Mouse (Mus musculus): Measurements from ENCODE around the gene Ulk4. TPM values are rescaled to one million over a fixed set of nuclear protein-coding genes. Genes with fewer than 3 reads are reported as not detected.
A peak's percentile ranks its signal among the peaks of the same experiment; 100 is the strongest.

The Ulk4 gene
- polyA plus RNA-seq, 1 experiment from 2014 or later: 167 TPM

DNA sequence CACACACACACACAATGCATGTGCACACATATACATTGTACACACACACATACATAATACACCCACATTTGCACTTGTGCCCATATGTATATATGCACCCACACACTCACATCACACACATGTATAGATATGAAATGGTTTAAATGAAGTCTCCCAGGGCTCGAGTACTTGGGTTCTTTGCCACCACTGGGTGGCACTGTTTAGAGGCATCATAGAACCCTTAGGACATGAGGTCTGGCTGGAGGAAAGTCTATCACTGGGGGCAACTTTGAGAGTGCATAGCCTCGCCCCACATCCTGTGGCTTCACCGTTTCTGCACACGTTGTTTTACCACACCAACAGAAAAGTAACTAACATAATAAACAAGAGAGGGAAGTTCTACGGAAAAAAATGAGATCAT is 114.2 kb downstream of the Ulk4 start:
- Histone ChIP-seq H3K27ac (no peak overlapping the region), H3K9ac (no peak overlapping the region), H3K4me2 (replicated peaks) (no peak overlapping the region), H3K27me3 (no peaks in the 10 kb centered on the region), H3K9me3 (no peaks in the 10 kb centered on the region), H3K4me1 (0 out of 2 replicates have a peak, but pooled peaks cover 4% of the 10 kb centered on the region), H3K4me3 (no peak overlapping the region), H3K36me3 (0 out of 2 replicates have a peak, but pooled peaks cover 3% of the 10 kb centered on the region)
- no peak for ATAC-seq (ENCODE audit: low FRiP score, low read depth)
- WGBS: 48% methylated on average over 5 of the region's 5 CpGs

GRCm38 (mm10) chr9:121161818-121162565 is 115.0 kb downstream of the Ulk4 start:
- no peaks in the 10 kb centered on the region for H3K27me3 ChIP-seq
- WGBS: 89% methylated on average over 12 of the region's 12 CpGs
- no peak overlapping the region for H3K4me3 ChIP-seq
- H3K27ac ChIP-seq: no peak overlapping the region
- H3K36me3 ChIP-seq: 0 out of 2 replicates have a peak, but pooled peaks cover 3% of the 10 kb centered on the region
- no peak overlapping the region for H3K9ac ChIP-seq
- ATAC-seq (ENCODE audit: low FRiP score, low read depth): no peak
- H3K4me1 ChIP-seq: 0 out of 2 replicates have a peak, but pooled peaks cover 4% of the 10 kb centered on the region
- no peaks in the 10 kb centered on the region for H3K9me3 ChIP-seq
- H3K4me2 ChIP-seq (replicated peaks): no peak overlapping the region

DNA sequence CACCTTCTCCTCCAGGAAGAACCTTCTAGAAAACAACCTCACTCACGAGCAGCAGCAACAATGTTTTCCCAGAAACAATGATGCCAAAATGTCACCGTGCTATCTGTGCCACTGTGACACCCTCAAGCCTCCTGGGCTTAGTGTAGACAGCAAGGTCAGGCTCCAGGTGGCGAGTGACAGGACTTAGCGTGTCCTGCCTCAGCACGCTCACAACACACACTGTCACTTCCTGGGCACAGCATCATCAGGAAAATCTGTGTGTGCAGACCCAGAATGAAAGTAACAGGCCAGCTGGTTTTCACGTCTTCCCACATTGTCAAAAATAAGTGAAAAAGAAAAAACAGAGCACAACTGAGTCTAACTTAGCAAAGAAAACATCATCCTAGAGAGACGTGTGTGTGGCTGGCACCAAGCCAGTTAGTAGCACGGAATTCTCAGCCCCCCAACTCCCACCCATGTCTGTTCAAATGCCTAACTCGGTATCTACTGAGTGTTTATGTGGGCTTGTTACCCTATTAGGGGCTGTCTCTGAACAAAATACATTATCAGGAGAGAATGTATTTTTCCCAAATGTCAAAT is 120.7 kb downstream of the Ulk4 start:
- H3K4me3 ChIP-seq: no peak overlapping the region
- no peak overlapping the region for H3K27ac ChIP-seq
- 63% methylated on average over 9 of the region's 9 CpGs for WGBS
- no peak for ATAC-seq (ENCODE audit: low FRiP score, low read depth)
- no peak overlapping the region for H3K9ac ChIP-seq
- H3K4me1 ChIP-seq: 0 out of 2 replicates have a peak, but pooled peaks cover 2% of the 10 kb centered on the region
- no peaks in the 10 kb centered on the region for H3K27me3 ChIP-seq
- no peak overlapping the region for H3K4me2 ChIP-seq (replicated peaks)
- no peaks in the 10 kb centered on the region for H3K9me3 ChIP-seq
- no peaks in the 10 kb centered on the region for H3K36me3 ChIP-seq

GRCm38 (mm10) chr9:121153276-121153675 is 123.7 kb downstream of the Ulk4 start:
- 80% methylated on average over 5 of the region's 5 CpGs for WGBS
- peaks cover 6% of the 10 kb centered on the region; the same call in 1 of the 2 replicates for H3K4me1 ChIP-seq
- no peaks in the 10 kb centered on the region for H3K9me3 ChIP-seq
- no peaks in the 10 kb centered on the region for H3K36me3 ChIP-seq
- no peaks in the 10 kb centered on the region for H3K27me3 ChIP-seq
- no peak overlapping the region for H3K9ac ChIP-seq
- no peak overlapping the region for H3K27ac ChIP-seq
- H3K4me2 ChIP-seq (replicated peaks): no peak overlapping the region
- ATAC-seq (ENCODE audit: low FRiP score, low read depth): no peak
- H3K4me3 ChIP-seq: no peak overlapping the region

DNA sequence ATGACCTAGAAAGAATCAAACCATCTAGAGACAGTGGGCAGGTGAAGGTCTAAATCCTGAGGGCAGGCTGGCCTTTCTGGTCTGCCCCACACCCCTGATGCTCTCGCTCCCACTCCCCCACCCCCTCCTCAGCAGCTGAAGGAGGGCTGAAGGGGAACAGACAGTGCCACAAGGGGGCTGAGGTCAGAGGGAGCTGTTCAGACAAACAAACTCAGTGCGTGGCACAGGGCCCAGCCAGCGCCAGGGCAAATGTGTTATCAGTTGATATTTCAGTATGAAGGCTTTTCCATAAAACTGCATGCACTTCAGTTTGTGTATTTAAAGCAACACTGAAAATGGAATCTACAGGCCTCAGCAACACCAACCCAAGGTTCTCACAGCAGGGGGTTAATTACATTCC is 128.4 kb downstream of the Ulk4 start:
- no peak overlapping the region for H3K27ac ChIP-seq
- H3K9ac ChIP-seq: peak overlapping the region; percentile 39; the same call in 1 of the 2 replicates
- no peaks in the 10 kb centered on the region for H3K27me3 ChIP-seq
- H3K4me2 ChIP-seq (replicated peaks): no peak overlapping the region
- ATAC-seq (ENCODE audit: low FRiP score, low read depth): no peak
- H3K4me3 ChIP-seq: no peak overlapping the region
- WGBS: 26% methylated on average over 3 of the region's 3 CpGs
- 0 out of 2 replicates have a peak, but pooled peaks cover 5% of the 10 kb centered on the region for H3K9me3 ChIP-seq
- 0 out of 2 replicates have a peak, but pooled peaks cover 5% of the 10 kb centered on the region for H3K36me3 ChIP-seq
- H3K4me1 ChIP-seq: peaks cover 6% of the 10 kb centered on the region; the same call in 1 of the 2 replicates

GRCm38 (mm10) chr9:121143208-121143607 is 133.8 kb downstream of the Ulk4 start:
- H3K4me3 ChIP-seq: no peak overlapping the region
- H3K27me3 ChIP-seq: no peaks in the 10 kb centered on the region
- no peak overlapping the region for H3K4me2 ChIP-seq (replicated peaks)
- 82% methylated on average over 6 of the region's 6 CpGs for WGBS
- 0 out of 2 replicates have a peak, but pooled peaks cover 5% of the 10 kb centered on the region for H3K36me3 ChIP-seq
- ATAC-seq (ENCODE audit: low FRiP score, low read depth): no peak
- no peaks in the 10 kb centered on the region for H3K4me1 ChIP-seq
- 0 out of 2 replicates have a peak, but pooled peaks cover 5% of the 10 kb centered on the region for H3K9me3 ChIP-seq
- no peak overlapping the region for H3K27ac ChIP-seq
- H3K9ac ChIP-seq: no peak overlapping the region

DNA sequence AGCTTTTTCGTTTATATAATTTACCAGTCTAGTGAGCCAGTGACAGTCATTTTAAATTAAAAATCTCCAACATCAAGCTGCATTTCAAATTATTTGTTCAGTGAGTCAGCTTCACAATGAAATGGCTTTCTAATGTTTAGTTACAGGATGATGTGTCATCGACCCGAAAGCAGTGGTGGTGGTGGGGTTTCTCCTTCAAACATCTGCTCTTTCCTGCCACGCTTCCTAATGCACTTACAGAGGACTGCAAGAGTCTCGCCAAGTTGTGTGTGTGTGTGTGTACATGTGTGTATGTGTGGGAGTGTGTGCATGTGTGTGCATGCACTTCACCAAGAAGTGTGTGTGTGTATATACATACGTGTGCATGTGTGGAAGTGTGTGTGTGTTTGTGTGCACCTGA is 144.4 kb downstream of the Ulk4 start:
- Histone ChIP-seq H3K27ac (no peak overlapping the region), H3K4me2 (replicated peaks) (no peak overlapping the region), H3K27me3 (no peaks in the 10 kb centered on the region), H3K9ac (no peak overlapping the region), H3K4me1 (no peaks in the 10 kb centered on the region), H3K9me3 (no peaks in the 10 kb centered on the region), H3K36me3 (no peaks in the 10 kb centered on the region), H3K4me3 (no peak overlapping the region)
- no peak for ATAC-seq (ENCODE audit: low FRiP score, low read depth)
- WGBS: 71% methylated on average over 6 of the region's 6 CpGs

DNA sequence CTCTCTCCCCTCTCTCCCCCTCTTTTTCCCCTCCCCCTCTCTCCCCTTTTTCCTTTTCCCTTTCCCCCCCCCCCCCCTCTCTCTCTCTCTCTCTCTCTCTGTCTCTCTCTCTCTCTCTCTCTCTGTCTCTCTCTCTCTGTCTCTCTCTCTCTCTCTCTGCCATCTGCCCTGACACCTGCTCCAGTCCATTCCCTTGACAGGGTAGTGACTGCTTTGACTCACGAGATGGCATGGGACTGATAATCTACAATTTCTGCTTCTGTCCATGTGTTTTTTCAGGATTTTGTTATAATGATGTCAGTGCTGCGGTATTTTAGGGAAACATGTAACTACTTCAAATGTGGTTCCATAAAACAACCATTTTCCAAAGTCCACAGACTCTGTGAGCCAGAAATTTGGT is 147.5 kb downstream of the Ulk4 start:
- no peaks in the 10 kb centered on the region for H3K36me3 ChIP-seq
- WGBS: 73% methylated on average over 2 of the region's 2 CpGs
- no peak for ATAC-seq (ENCODE audit: low FRiP score, low read depth)

DNA sequence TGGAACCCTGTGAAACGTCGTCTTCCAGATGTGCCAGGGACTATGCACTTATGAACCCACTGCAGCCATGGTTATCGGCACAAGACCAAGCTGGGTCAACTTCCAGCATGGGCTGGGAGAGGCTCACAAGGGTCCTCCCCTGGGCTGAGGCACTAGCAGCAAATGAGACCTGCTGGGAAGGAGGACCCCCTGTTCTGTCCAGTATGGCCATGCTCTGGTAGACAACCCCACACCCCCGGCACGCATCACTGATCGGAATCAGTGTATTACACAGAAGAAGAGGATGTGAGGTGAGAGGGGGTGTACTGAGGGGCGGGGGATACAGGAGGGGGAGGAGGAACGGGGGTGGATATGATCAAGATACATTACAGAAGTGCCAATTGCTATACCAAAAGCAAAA is 148.1 kb downstream of the Ulk4 start:
- no peak for ATAC-seq (ENCODE audit: low FRiP score, low read depth)
- H3K27ac ChIP-seq: no peak overlapping the region
- no peaks in the 10 kb centered on the region for H3K36me3 ChIP-seq
- H3K27me3 ChIP-seq: no peaks in the 10 kb centered on the region
- peaks cover 2% of the 10 kb centered on the region; the same call in 1 of the 2 replicates for H3K9me3 ChIP-seq
- H3K4me3 ChIP-seq: no peak overlapping the region
- WGBS: 85% methylated on average over 8 of the region's 8 CpGs
- no peaks in the 10 kb centered on the region for H3K4me1 ChIP-seq
- H3K4me2 ChIP-seq (replicated peaks): no peak overlapping the region
- no peak overlapping the region for H3K9ac ChIP-seq

More for the DNA sequence above, 147.5 kb downstream of the Ulk4 start:
- Histone ChIP-seq H3K9me3 (no peaks in the 10 kb centered on the region), H3K27ac (no peak overlapping the region), H3K27me3 (no peaks in the 10 kb centered on the region), H3K9ac (no peak overlapping the region), H3K4me1 (no peaks in the 10 kb centered on the region), H3K4me2 (replicated peaks) (no peak overlapping the region), H3K4me3 (no peak overlapping the region)

DNA sequence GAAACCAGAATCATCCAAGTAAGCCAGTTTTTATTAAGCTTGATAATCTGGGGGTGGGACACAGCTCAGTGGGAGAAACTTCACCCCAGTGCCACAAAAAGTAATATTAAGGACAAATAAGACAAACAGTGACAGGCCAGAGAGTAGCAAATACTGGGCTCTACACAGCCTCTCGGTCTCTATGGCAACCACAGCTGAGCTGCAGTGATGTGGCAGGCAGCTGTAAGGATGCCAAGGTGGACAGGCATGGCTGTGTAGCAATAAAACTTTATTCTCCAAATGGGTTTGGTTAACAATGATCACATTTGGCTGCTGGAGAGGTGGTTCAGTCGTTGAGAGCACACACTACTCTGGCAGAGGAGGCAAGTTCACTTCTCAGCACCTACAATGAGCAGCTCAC is 150.0 kb downstream of the Ulk4 start:
- H3K4me2 ChIP-seq (replicated peaks): no peak overlapping the region
- ATAC-seq (ENCODE audit: low FRiP score, low read depth): no peak

GRCm38 (mm10) chr9:121124705-121125104 is 152.3 kb downstream of the Ulk4 start:
- peaks cover 3% of the 10 kb centered on the region; the same call in 1 of the 2 replicates for H3K9me3 ChIP-seq
- no peak for ATAC-seq (ENCODE audit: low FRiP score, low read depth)
- H3K27ac ChIP-seq: no peak overlapping the region
- H3K36me3 ChIP-seq: no peaks in the 10 kb centered on the region
- no peak overlapping the region for H3K4me2 ChIP-seq (replicated peaks)
- 88% methylated on average over 8 of the region's 8 CpGs for WGBS
- H3K9ac ChIP-seq: no peak overlapping the region
- peaks cover 19% of the 10 kb centered on the region for H3K4me1 ChIP-seq
- no peaks in the 10 kb centered on the region for H3K27me3 ChIP-seq
- H3K4me3 ChIP-seq: no peak overlapping the region

More for the DNA sequence above, 150.0 kb downstream of the Ulk4 start:
- no peaks in the 10 kb centered on the region for H3K27me3 ChIP-seq
- H3K4me3 ChIP-seq: no peak overlapping the region
- WGBS: 48% methylated on average over 2 of the region's 2 CpGs
- H3K27ac ChIP-seq: no peak overlapping the region
- peaks cover 3% of the 10 kb centered on the region; the same call in 1 of the 2 replicates for H3K9me3 ChIP-seq
- peaks cover 5% of the 10 kb centered on the region for H3K4me1 ChIP-seq
- no peak overlapping the region for H3K9ac ChIP-seq
- H3K36me3 ChIP-seq: no peaks in the 10 kb centered on the region

GRCm38 (mm10) chr9:121122039-121122438 is 155.0 kb downstream of the Ulk4 start:
- no peaks in the 10 kb centered on the region for H3K27me3 ChIP-seq

More at GRCm38 (mm10) chr9:121122039-121122438, 155.0 kb downstream of the Ulk4 start:
- WGBS: 48% methylated on average over 5 of the region's 5 CpGs
- peaks cover 31% of the 10 kb centered on the region for H3K4me1 ChIP-seq
- no peak overlapping the region for H3K27ac ChIP-seq
- ATAC-seq (ENCODE audit: low FRiP score, low read depth): no peak
- peaks cover 3% of the 10 kb centered on the region; the same call in 1 of the 2 replicates for H3K9me3 ChIP-seq
- H3K4me2 ChIP-seq (replicated peaks): no peak overlapping the region
- H3K36me3 ChIP-seq: no peaks in the 10 kb centered on the region
- H3K9ac ChIP-seq: no peak overlapping the region
- no peak overlapping the region for H3K4me3 ChIP-seq

Data from limb, embryonic 13.5 days (tissue).